Mouse (Mus musculus): ENCODE results near the gene Irx6. TPM values are rescaled to one million over a fixed set of nuclear protein-coding genes. Genes with fewer than 3 reads are reported as not detected.

Gene Irx6
- 1.8 and 2.2 TPM in 2 replicates for polyA plus RNA-seq (2015; fragmentation: Nextera tagmentation; extraction: Ambion mirVana)

- H3K27me3 ChIP-seq (replicated peaks) = peaks cover 100% of the 10 kb centered on the region
- H3K36me3 ChIP-seq = no peaks in the 10 kb centered on the region
- H3K9ac ChIP-seq = peak within 1 kb of the TSS; percentile 75
- no peak for ATAC-seq (ENCODE audit: extremely low read depth, insufficient number of reproducible peaks, low FRiP score, low TSS enrichment)
- no peak within 1 kb of the TSS for H3K27ac ChIP-seq (replicated peaks)
- no peaks in the 10 kb centered on the region for H3K9me3 ChIP-seq
- WGBS = under 1% methylated on average over 60 of the region's 62 CpGs
- H3K4me2 ChIP-seq = peak within 1 kb of the TSS; percentile 89
- peak within 1 kb of the TSS; percentile 59 for H3K4me3 ChIP-seq
- peaks cover 24% of the 10 kb centered on the region for H3K4me1 ChIP-seq
Measured at GRCm38 (mm10) chr8:92674244-92675128, at the start of gene Irx6. Gene Irx6, plus strand, starts transcription at chr8:92674288.

- H3K27me3 ChIP-seq (replicated peaks) = no peaks in the 10 kb centered on the region
- 65% methylated on average over 14 of the region's 14 CpGs for WGBS
- no peak for ATAC-seq (ENCODE audit: extremely low read depth, insufficient number of reproducible peaks, low FRiP score, low TSS enrichment)
Measured at GRCm38 (mm10) chr8:92628711-92629650, 45.1 kb upstream of the Irx6 start.

DNA sequence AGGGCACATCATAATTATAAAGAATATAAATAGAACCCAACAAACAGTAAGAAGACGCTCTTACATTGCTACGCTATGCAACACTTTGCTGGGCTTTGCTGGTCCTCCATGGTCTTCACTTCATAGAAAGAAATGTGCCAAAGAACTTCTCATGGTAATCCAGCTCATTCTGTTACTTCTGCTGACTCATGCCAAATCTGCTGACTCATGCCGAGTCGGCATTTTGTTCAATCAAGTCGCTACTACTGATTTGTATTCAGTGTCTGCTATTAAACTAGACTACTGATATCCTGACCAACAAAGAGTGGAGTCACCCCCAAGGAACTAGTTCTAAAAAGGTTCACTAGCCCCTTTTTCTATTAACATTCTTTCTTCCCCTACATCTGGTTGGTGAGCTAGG lies 40.9 kb upstream of the Irx6 start:
- WGBS = 85% methylated on average over 5 of the region's 5 CpGs
- Histone ChIP-seq H3K4me2 (no peak overlapping the region), H3K27me3 (replicated peaks) (no peaks in the 10 kb centered on the region), H3K9ac (no peak overlapping the region), H3K9me3 (no peaks in the 10 kb centered on the region), H3K36me3 (no peaks in the 10 kb centered on the region), H3K4me1 (no peaks in the 10 kb centered on the region), H3K27ac (replicated peaks) (no peak overlapping the region), H3K4me3 (no peak overlapping the region)
- no peak for ATAC-seq (ENCODE audit: extremely low read depth, insufficient number of reproducible peaks, low FRiP score, low TSS enrichment)

More at GRCm38 (mm10) chr8:92628711-92629650, 45.1 kb upstream of the Irx6 start:
- no peak overlapping the region for H3K4me3 ChIP-seq
- no peaks in the 10 kb centered on the region for H3K4me1 ChIP-seq
- no peaks in the 10 kb centered on the region for H3K9me3 ChIP-seq
- no peaks in the 10 kb centered on the region for H3K36me3 ChIP-seq
- peak overlapping the region; percentile 24; the same call in 1 of the 2 replicates for H3K27ac ChIP-seq (replicated peaks)
- H3K9ac ChIP-seq = no peak overlapping the region
- no peak overlapping the region for H3K4me2 ChIP-seq

DNA sequence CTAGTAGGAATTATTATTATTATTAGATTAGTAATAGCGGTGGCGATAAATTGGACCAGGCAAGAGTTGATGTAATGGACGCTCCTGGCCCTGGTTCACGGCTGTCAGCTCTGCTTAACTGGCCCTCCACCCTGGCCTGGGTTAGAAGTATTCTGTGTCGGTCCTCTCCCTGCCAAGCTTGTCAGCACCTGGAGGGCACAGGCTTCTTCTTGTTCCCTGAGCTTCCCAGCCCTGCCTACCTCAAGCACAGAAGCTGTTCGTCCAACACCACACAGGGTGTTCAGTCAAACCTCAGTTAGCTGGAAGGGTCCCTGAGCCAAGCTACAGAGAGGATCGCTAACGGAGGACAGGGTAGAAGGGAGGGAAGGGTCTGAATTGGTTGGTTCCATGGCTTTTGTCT lies 33.3 kb upstream of the Irx6 start:
- Histone ChIP-seq H3K9me3 (peaks cover 3% of the 10 kb centered on the region; the same call in 1 of the 2 replicates), H3K4me1 (no peaks in the 10 kb centered on the region), H3K27me3 (replicated peaks) (no peaks in the 10 kb centered on the region), H3K36me3 (no peaks in the 10 kb centered on the region), H3K4me3 (no peak overlapping the region), H3K27ac (replicated peaks) (no peak overlapping the region), H3K4me2 (no peak overlapping the region), H3K9ac (no peak overlapping the region)
- WGBS = 78% methylated on average over 8 of the region's 8 CpGs
- no peak for ATAC-seq (ENCODE audit: extremely low read depth, insufficient number of reproducible peaks, low FRiP score, low TSS enrichment)

GRCm38 (mm10) chr8:92646637-92647036 lies 27.5 kb upstream of the Irx6 start:
- no peak overlapping the region for H3K4me2 ChIP-seq

GRCm38 (mm10) chr8:92664207-92664606 lies 9.9 kb upstream of the Irx6 start:
- H3K27ac ChIP-seq (replicated peaks) = no peak overlapping the region
- WGBS = 57% methylated on average over 4 of the region's 4 CpGs
- H3K9ac ChIP-seq = no peak overlapping the region
- H3K36me3 ChIP-seq = no peaks in the 10 kb centered on the region
- peaks cover 12% of the 10 kb centered on the region for H3K27me3 ChIP-seq (replicated peaks)
- no peak for ATAC-seq (ENCODE audit: extremely low read depth, insufficient number of reproducible peaks, low FRiP score, low TSS enrichment)
- no peak overlapping the region for H3K4me3 ChIP-seq
- no peaks in the 10 kb centered on the region for H3K4me1 ChIP-seq
- H3K9me3 ChIP-seq = no peaks in the 10 kb centered on the region
- H3K4me2 ChIP-seq = no peak overlapping the region

More at GRCm38 (mm10) chr8:92646637-92647036, 27.5 kb upstream of the Irx6 start:
- WGBS = 44% methylated on average over 2 of the region's 2 CpGs
- Histone ChIP-seq H3K4me3 (no peak overlapping the region), H3K9ac (no peak overlapping the region), H3K27ac (replicated peaks) (no peak overlapping the region), H3K27me3 (replicated peaks) (no peaks in the 10 kb centered on the region), H3K36me3 (no peaks in the 10 kb centered on the region), H3K4me1 (no peaks in the 10 kb centered on the region), H3K9me3 (peaks cover 2% of the 10 kb centered on the region; the same call in 1 of the 2 replicates)
- no peak for ATAC-seq (ENCODE audit: extremely low read depth, insufficient number of reproducible peaks, low FRiP score, low TSS enrichment)

DNA sequence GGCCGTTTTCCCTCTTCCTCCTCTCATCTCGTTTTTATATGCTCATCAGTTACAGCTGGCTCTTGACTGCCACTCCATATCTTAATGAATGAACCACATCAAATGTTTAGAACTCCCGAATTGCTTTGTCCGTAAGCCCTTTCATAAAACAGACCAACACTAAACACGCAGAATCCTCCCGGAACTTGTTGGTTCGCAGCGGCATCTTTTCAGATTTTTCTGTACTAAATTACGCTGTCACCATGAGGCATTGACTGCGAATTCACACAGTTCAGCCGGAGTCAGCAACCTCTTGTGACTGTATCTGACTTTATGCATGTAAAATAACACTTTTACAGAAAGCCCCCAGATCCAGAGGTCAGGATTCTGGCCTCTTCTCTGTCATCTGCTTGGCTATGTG lies 3.9 kb upstream of the Irx6 start:
- Histone ChIP-seq H3K4me3 (no peak overlapping the region), H3K4me1 (peaks cover 19% of the 10 kb centered on the region), H3K36me3 (no peaks in the 10 kb centered on the region), H3K27me3 (replicated peaks) (peaks cover 72% of the 10 kb centered on the region), H3K27ac (replicated peaks) (no peak overlapping the region), H3K9me3 (no peaks in the 10 kb centered on the region), H3K9ac (no peak overlapping the region), H3K4me2 (no peak overlapping the region)
- WGBS = 73% methylated on average over 11 of the region's 11 CpGs
- ATAC-seq (ENCODE audit: extremely low read depth, insufficient number of reproducible peaks, low FRiP score, low TSS enrichment) = no peak

DNA sequence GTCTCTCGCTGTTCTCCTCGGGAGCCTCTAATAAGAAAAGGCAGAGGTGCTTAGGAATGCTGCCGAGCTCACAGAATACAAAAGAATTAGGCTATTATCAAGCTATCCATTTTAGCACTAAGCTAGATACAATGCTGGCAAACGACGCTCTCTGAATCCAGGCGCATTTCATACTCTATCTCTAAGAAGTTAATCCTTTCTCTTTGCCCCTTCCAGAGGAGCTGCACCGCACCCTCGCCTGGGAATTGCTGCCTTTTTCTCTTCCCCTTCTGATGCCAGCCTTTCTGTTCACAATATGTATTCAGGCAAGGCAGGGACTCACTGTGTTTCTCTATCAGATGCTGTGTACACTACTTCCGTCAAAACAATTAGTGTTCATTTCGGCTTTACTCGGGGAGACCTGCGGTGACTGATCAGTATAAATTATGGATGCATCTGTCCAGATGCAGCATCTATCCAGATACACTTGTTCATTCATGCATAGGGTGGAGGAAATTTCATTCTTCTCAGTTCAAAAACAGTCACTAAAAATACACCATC lies 3.4 kb upstream of the Irx6 start:
- no peaks in the 10 kb centered on the region for H3K9me3 ChIP-seq
- peaks cover 77% of the 10 kb centered on the region for H3K27me3 ChIP-seq (replicated peaks)
- no peak overlapping the region for H3K4me3 ChIP-seq
- WGBS = 62% methylated on average over 12 of the region's 12 CpGs
- H3K4me1 ChIP-seq = peaks cover 19% of the 10 kb centered on the region
- H3K36me3 ChIP-seq = no peaks in the 10 kb centered on the region
- no peak overlapping the region for H3K27ac ChIP-seq (replicated peaks)
- ATAC-seq (ENCODE audit: extremely low read depth, insufficient number of reproducible peaks, low FRiP score, low TSS enrichment) = no peak
- no peak overlapping the region for H3K4me2 ChIP-seq
- H3K9ac ChIP-seq = no peak overlapping the region

GRCm38 (mm10) chr8:92671892-92672291 lies 2.2 kb upstream of the Irx6 start:
- no peak overlapping the region for H3K27ac ChIP-seq (replicated peaks)
- no peaks in the 10 kb centered on the region for H3K36me3 ChIP-seq
- 78% methylated on average over 4 of the region's 4 CpGs for WGBS
- peaks cover 89% of the 10 kb centered on the region for H3K27me3 ChIP-seq (replicated peaks)
- H3K9ac ChIP-seq = no peak overlapping the region
- H3K9me3 ChIP-seq = no peaks in the 10 kb centered on the region
- no peak overlapping the region for H3K4me2 ChIP-seq
- no peak for ATAC-seq (ENCODE audit: extremely low read depth, insufficient number of reproducible peaks, low FRiP score, low TSS enrichment)
- H3K4me3 ChIP-seq = no peak overlapping the region
- H3K4me1 ChIP-seq = peaks cover 19% of the 10 kb centered on the region

- Histone ChIP-seq H3K9ac (peak overlapping the region; percentile 75), H3K4me2 (peak overlapping the region; percentile 89), H3K36me3 (no peaks in the 10 kb centered on the region), H3K27ac (replicated peaks) (no peak overlapping the region), H3K9me3 (no peaks in the 10 kb centered on the region), H3K27me3 (replicated peaks) (peaks cover 93% of the 10 kb centered on the region), H3K4me1 (peaks cover 23% of the 10 kb centered on the region), H3K4me3 (peak overlapping the region; percentile 59)
- no peak for ATAC-seq (ENCODE audit: extremely low read depth, insufficient number of reproducible peaks, low FRiP score, low TSS enrichment)
- 4% methylated on average over 11 of the region's 11 CpGs for WGBS
Measured at GRCm38 (mm10) chr8:92673101-92673500, 987 bp upstream of the Irx6 start.
